Comparison of ENCODE assay signal across 8 mouse cellular contexts in genomic region chr15:79403763-79404210, GRCm38 (mm10). TPM values are rescaled to one million over a fixed set of nuclear protein-coding genes. Genes with fewer than 3 reads are reported as not detected.
DNase-seq lines count a peak whose midpoint lies in the region; ATAC-seq and TF ChIP-seq lines count a peak whose summit lies in the region.

No protein-coding gene starts in this region.

- WGBS in kidney, postnatal 0 days: 22% methylated on average over 9 of the region's 9 CpGs
- whole genome bisulfite sequencing in embryonic facial prominence, embryonic 11.5 days: 13% methylated on average over 9 of the region's 9 CpGs
- 15% methylated on average over 9 of the region's 9 CpGs for WGBS in intestine, embryonic 14.5 days
- 23% methylated on average over 9 of the region's 9 CpGs for WGBS in neural tube, embryonic 11.5 days

- peak overlapping the region; percentile 86; the same call in 1 of the 2 replicates for H3K9ac ChIP-seq in kidney, postnatal 0 days (ENCODE audit: low read depth, low read length)
- H3K9ac ChIP-seq in embryonic facial prominence, embryonic 11.5 days (replicated peaks; ENCODE audit: low read length): peak overlapping the region; percentile 84
- H3K9ac ChIP-seq in intestine, embryonic 14.5 days (ENCODE audit: low read length): peak overlapping the region; percentile 82
- peak overlapping the region; percentile 82 for H3K9ac ChIP-seq in neural tube, embryonic 11.5 days (ENCODE audit: low read length)

- ATAC-seq in kidney, postnatal 0 days (replicated peaks; ENCODE audit: low FRiP score, low read depth): no peak
- ATAC-seq in embryonic facial prominence, embryonic 11.5 days (replicated peaks; ENCODE audit: insufficient number of reproducible peaks, low FRiP score, low TSS enrichment, low read depth): no peak
- ATAC-seq in intestine, embryonic 14.5 days (replicated peaks; ENCODE audit: low FRiP score, low TSS enrichment, low read depth): no peak
- ATAC-seq in neural tube, embryonic 11.5 days (ENCODE audit: insufficient read depth, low FRiP score, low TSS enrichment): no peak

- H3K27me3 ChIP-seq in kidney, postnatal 0 days (ENCODE audit: insufficient read depth, low read length): no peaks in the 10 kb centered on the region
- H3K27me3 ChIP-seq in embryonic facial prominence, embryonic 11.5 days (ENCODE audit: control insufficient read depth, insufficient read depth, low read length): no peaks in the 10 kb centered on the region
- H3K27me3 ChIP-seq in intestine, embryonic 14.5 days (replicated peaks; ENCODE audit: control insufficient read depth, insufficient read depth, low read length): peaks cover 11% of the 10 kb centered on the region; the same call in 1 of the 2 replicates
- no peaks in the 10 kb centered on the region for H3K27me3 ChIP-seq in neural tube, embryonic 11.5 days (ENCODE audit: control insufficient read depth, insufficient read depth, low read length)

- H3K9me3 ChIP-seq in kidney, postnatal 0 days (replicated peaks; ENCODE audit: low read length): no peaks in the 10 kb centered on the region
- no peaks in the 10 kb centered on the region for H3K9me3 ChIP-seq in embryonic facial prominence, embryonic 11.5 days (replicated peaks; ENCODE audit: control insufficient read depth, low read length)
- no peaks in the 10 kb centered on the region for H3K9me3 ChIP-seq in intestine, embryonic 14.5 days (ENCODE audit: control insufficient read depth, low read length)
- no peaks in the 10 kb centered on the region for H3K9me3 ChIP-seq in neural tube, embryonic 11.5 days (ENCODE audit: control insufficient read depth, low read length)

- H3K4me2 ChIP-seq in kidney, postnatal 0 days (ENCODE audit: low read length): peak overlapping the region; percentile 90
- H3K4me2 ChIP-seq in embryonic facial prominence, embryonic 11.5 days (ENCODE audit: low read depth, low read length): peak overlapping the region; percentile 61
- peak overlapping the region; percentile 70 for H3K4me2 ChIP-seq in intestine, embryonic 14.5 days (ENCODE audit: low read length)
- H3K4me2 ChIP-seq in neural tube, embryonic 11.5 days (ENCODE audit: low read depth): peak overlapping the region; percentile 57

- peaks cover 34% of the 10 kb centered on the region for H3K4me1 ChIP-seq in kidney, postnatal 0 days (replicated peaks; ENCODE audit: insufficient read depth, low read length)
- peaks cover 6% of the 10 kb centered on the region for H3K4me1 ChIP-seq in embryonic facial prominence, embryonic 11.5 days (ENCODE audit: control insufficient read depth, insufficient read depth, low read length)
- H3K4me1 ChIP-seq in intestine, embryonic 14.5 days (replicated peaks; ENCODE audit: control insufficient read depth, insufficient read depth, low read length): peaks cover 30% of the 10 kb centered on the region
- H3K4me1 ChIP-seq in neural tube, embryonic 11.5 days (ENCODE audit: control insufficient read depth, insufficient read depth, low read length): peaks cover 25% of the 10 kb centered on the region

- peak overlapping the region; percentile 92 for H3K4me3 ChIP-seq in kidney, postnatal 0 days (replicated peaks; ENCODE audit: low read depth, low read length)
- H3K4me3 ChIP-seq in embryonic facial prominence, embryonic 11.5 days (ENCODE audit: low read depth, low read length): peak overlapping the region; percentile 86
- peak overlapping the region; percentile 90 for H3K4me3 ChIP-seq in intestine, embryonic 14.5 days (ENCODE audit: low read depth, low read length)
- peak overlapping the region; percentile 96 for H3K4me3 ChIP-seq in neural tube, embryonic 11.5 days (ENCODE audit: low read depth, low read length)

- intact Hi-C loops in gastrocnemius, postnatal 14 days (cut with DNase I; ENCODE audit: low total_unique reads): no loop called here

- DNase-seq in kidney, postnatal 0 days (ENCODE audit: low spot score): no peak
- DNase-seq in kidney, postnatal 14 days: no peak
- DNase-seq in embryonic facial prominence, embryonic 11.5 days (ENCODE audit: low spot score): peak; percentile 7
- no peak for DNase-seq in intestine, embryonic 14.5 days (ENCODE audit: low spot score)
- DNase-seq in neural tube, embryonic 11.5 days (ENCODE audit: low spot score): no peak
- DNase-seq in right cerebral cortex, adult 2 months (ENCODE audit: low spot score in 2 of 2): no peak
- DNase-seq in gastrocnemius, postnatal 25 days: no peak
- no peak for DNase-seq in gastrocnemius, postnatal 14 days

- H3K27ac ChIP-seq in kidney, postnatal 0 days: no peak overlapping the region
- H3K27ac ChIP-seq in embryonic facial prominence, embryonic 11.5 days (replicated peaks; ENCODE audit: low read depth, low read length): no peak overlapping the region
- peak overlapping the region; percentile 62; the same call in 1 of the 2 replicates for H3K27ac ChIP-seq in intestine, embryonic 14.5 days (ENCODE audit: low read depth)
- no peak overlapping the region for H3K27ac ChIP-seq in neural tube, embryonic 11.5 days (ENCODE audit: low read depth, low read length)

- no peak for TF ChIP-seq CTCF in kidney, postnatal 0 days (IDR thresholded peaks at IDR 0.05; ENCODE audit: low read depth)

- H3K36me3 ChIP-seq in kidney, postnatal 0 days (ENCODE audit: insufficient read depth, low read length): no peaks in the 10 kb centered on the region
- no peaks in the 10 kb centered on the region for H3K36me3 ChIP-seq in embryonic facial prominence, embryonic 11.5 days (replicated peaks; ENCODE audit: control insufficient read depth, insufficient read depth, low read depth, low read length)
- H3K36me3 ChIP-seq in intestine, embryonic 14.5 days (ENCODE audit: control insufficient read depth, insufficient read depth, low read length): no peaks in the 10 kb centered on the region
- no peaks in the 10 kb centered on the region for H3K36me3 ChIP-seq in neural tube, embryonic 11.5 days (ENCODE audit: control insufficient read depth, insufficient read depth, low read length)

RNA-seq across cellular contexts. Expression of gene Tmem184b, which starts 0.4 kb away (rescaled TPM):
- 44.4 and 47.5 TPM in 2 replicates for polyA plus RNA-seq in kidney, postnatal 0 days (2015; fragmentation: Nextera tagmentation; extraction: Ambion mirVana)
- polyA plus RNA-seq in embryonic facial prominence, embryonic 11.5 days (2014; fragmentation: Nextera tagmentation; extraction: Ambion mirVana): 36.2 and 45.5 TPM in 2 replicates
- polyA plus RNA-seq in intestine, embryonic 14.5 days (2014; fragmentation: Nextera tagmentation; extraction: Ambion mirVana): 53.0 and 56.6 TPM in 2 replicates
- polyA plus RNA-seq in neural tube, embryonic 11.5 days (2014; fragmentation: Nextera tagmentation; extraction: Ambion mirVana): 51.2 and 52.9 TPM in 2 replicates
- 10 to 100 TPM; 28.4 to 30.4 TPM for total RNA-seq in gastrocnemius, postnatal 25 days (2021)
- 10 to 100 TPM; 31.5 to 32.6 TPM for total RNA-seq in gastrocnemius, postnatal 14 days (2021)

RNA-seq across cellular contexts. Expression of gene Csnk1e, which starts 51.6 kb away (rescaled TPM):
- 50.9 and 53.9 TPM in 2 replicates for polyA plus RNA-seq in kidney, postnatal 0 days (2015; fragmentation: Nextera tagmentation; extraction: Ambion mirVana)
- polyA plus RNA-seq in embryonic facial prominence, embryonic 11.5 days (2014; fragmentation: Nextera tagmentation; extraction: Ambion mirVana): 108 and 109 TPM in 2 replicates
- 64.4 and 78.1 TPM in 2 replicates for polyA plus RNA-seq in intestine, embryonic 14.5 days (2014; fragmentation: Nextera tagmentation; extraction: Ambion mirVana)
- polyA plus RNA-seq in neural tube, embryonic 11.5 days (2014; fragmentation: Nextera tagmentation; extraction: Ambion mirVana): 192 and 213 TPM in 2 replicates
- total RNA-seq in gastrocnemius, postnatal 25 days (2021): 10 to 100 TPM; 43.1 to 43.9 TPM
- 10 to 100 TPM; 46.6 to 46.7 TPM for total RNA-seq in gastrocnemius, postnatal 14 days (2021)

RNA-seq across cellular contexts. Expression of gene Maff, which starts 57.4 kb away (rescaled TPM):
- polyA plus RNA-seq in kidney, postnatal 0 days (2015; fragmentation: Nextera tagmentation; extraction: Ambion mirVana): 6.9 and 7.3 TPM in 2 replicates
- 2.2 and 2.5 TPM in 2 replicates for polyA plus RNA-seq in embryonic facial prominence, embryonic 11.5 days (2014; fragmentation: Nextera tagmentation; extraction: Ambion mirVana)
- 6.4 and 8.9 TPM in 2 replicates for polyA plus RNA-seq in intestine, embryonic 14.5 days (2014; fragmentation: Nextera tagmentation; extraction: Ambion mirVana)
- 1.2 and 2.9 TPM in 2 replicates for polyA plus RNA-seq in neural tube, embryonic 11.5 days (2014; fragmentation: Nextera tagmentation; extraction: Ambion mirVana)
- total RNA-seq in gastrocnemius, postnatal 25 days (2021): 1 to 10 TPM; 2.7 to 3.8 TPM
- 1 to 10 TPM; 1.4 to 2.7 TPM for total RNA-seq in gastrocnemius, postnatal 14 days (2021)
